Mouse (Mus musculus): ENCODE measurements around the gene Enpp7. TPM values are rescaled to one million over a fixed set of nuclear protein-coding genes. Genes with fewer than 3 reads are reported as not detected.

Enpp7 gene
- total RNA-seq (2014; fragmentation: Nextera tagmentation): not detected in 2 replicates
- not detected in 2 replicates for total RNA-seq (2017)

GRCm38 (mm10) chr11:118987999-118988398, at the start of gene Enpp7:
TSS of gene Enpp7 (plus strand) at chr11:118988188.
- ATAC-seq (replicated peaks; ENCODE audit: poor library complexity, severe bottlenecking): no peak

- ATAC-seq (replicated peaks; ENCODE audit: poor library complexity, severe bottlenecking): no peak
These were observed 48.3 kb upstream of the Enpp7 start for GRCm38 (mm10) chr11:118939731-118940130.

- ATAC-seq (replicated peaks; ENCODE audit: poor library complexity, severe bottlenecking): no peak
These were observed 47.4 kb upstream of the Enpp7 start for GRCm38 (mm10) chr11:118940539-118940938.

DNA sequence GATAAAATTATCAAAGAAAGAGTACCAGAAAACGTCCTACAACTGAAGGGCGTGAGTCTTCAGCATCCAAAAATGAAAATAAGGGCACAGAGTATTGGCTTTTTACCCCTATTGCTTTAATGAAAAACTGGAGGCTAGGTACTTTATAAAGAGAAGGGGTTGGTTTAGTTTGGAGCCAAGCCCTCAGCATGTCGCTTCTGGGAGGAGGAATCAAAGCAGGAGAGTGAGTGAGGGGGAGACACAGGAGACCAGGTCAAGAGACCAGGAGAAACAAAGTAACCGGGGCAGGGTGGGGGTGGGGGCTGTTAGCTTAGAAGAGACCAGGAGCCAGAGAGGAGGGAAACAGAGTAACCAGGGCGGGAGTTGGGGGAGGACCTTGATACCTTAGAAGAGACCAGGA, 46.7 kb upstream of the Enpp7 start:
- ATAC-seq (replicated peaks; ENCODE audit: poor library complexity, severe bottlenecking): no peak

GRCm38 (mm10) chr11:118945868-118946267, 42.1 kb upstream of the Enpp7 start:
- ATAC-seq (replicated peaks; ENCODE audit: poor library complexity, severe bottlenecking): no peak

DNA sequence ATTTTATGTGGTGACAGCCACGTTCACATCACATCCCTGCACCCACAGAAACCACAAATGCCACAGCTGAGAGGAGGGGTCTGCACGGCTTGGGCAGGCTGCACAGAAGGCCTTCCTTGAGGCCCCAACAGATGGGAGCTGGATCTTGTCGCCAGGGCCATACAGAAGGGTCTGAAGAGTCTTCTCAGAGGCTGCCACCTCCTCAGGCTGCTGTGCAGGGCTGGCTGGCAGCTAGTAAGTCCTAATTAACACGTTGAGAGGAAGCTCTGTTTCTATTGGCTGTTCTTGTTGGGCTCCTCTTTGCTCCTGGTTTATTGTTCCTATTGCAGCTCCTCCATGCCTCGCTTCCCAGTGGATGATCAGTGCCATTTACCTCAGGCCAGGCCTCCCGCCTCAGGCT, 33.0 kb upstream of the Enpp7 start:
- no peak for ATAC-seq (replicated peaks; ENCODE audit: poor library complexity, severe bottlenecking)

DNA sequence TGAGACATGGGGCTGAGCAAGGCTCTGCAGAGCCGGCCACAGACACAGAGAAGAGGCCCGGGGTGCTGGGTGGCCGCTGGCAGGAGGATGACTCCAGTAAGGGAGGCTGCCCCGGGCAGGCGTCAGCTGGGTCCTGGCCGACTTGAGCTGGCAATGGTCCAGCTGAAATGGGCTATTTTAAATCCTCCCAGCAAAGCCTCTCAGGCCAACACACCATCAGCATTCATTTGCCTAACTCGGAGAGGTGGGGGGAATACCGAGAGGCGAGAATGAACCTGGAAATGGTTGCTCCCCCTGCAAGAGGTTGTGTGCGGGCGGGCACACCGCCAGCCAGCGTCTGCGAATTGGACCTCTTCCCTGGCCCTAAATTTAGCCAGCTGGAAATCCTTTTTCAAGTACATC, 30.9 kb upstream of the Enpp7 start:
- no peak for ATAC-seq (replicated peaks; ENCODE audit: poor library complexity, severe bottlenecking)

- no peak for ATAC-seq (replicated peaks; ENCODE audit: poor library complexity, severe bottlenecking)
These were observed 27.3 kb upstream of the Enpp7 start for GRCm38 (mm10) chr11:118960649-118961048.

- no peak for ATAC-seq (replicated peaks; ENCODE audit: poor library complexity, severe bottlenecking)
These were observed 25.5 kb upstream of the Enpp7 start for GRCm38 (mm10) chr11:118962478-118962877.

- ATAC-seq (replicated peaks; ENCODE audit: poor library complexity, severe bottlenecking): no peak
These were observed 24.1 kb upstream of the Enpp7 start for GRCm38 (mm10) chr11:118963926-118964325.

- ATAC-seq (replicated peaks; ENCODE audit: poor library complexity, severe bottlenecking): no peak
These were observed 22.9 kb upstream of the Enpp7 start for GRCm38 (mm10) chr11:118965078-118965477.

- ATAC-seq (replicated peaks; ENCODE audit: poor library complexity, severe bottlenecking): peak; percentile 71
These were observed 16.4 kb upstream of the Enpp7 start for GRCm38 (mm10) chr11:118971470-118972034.

DNA sequence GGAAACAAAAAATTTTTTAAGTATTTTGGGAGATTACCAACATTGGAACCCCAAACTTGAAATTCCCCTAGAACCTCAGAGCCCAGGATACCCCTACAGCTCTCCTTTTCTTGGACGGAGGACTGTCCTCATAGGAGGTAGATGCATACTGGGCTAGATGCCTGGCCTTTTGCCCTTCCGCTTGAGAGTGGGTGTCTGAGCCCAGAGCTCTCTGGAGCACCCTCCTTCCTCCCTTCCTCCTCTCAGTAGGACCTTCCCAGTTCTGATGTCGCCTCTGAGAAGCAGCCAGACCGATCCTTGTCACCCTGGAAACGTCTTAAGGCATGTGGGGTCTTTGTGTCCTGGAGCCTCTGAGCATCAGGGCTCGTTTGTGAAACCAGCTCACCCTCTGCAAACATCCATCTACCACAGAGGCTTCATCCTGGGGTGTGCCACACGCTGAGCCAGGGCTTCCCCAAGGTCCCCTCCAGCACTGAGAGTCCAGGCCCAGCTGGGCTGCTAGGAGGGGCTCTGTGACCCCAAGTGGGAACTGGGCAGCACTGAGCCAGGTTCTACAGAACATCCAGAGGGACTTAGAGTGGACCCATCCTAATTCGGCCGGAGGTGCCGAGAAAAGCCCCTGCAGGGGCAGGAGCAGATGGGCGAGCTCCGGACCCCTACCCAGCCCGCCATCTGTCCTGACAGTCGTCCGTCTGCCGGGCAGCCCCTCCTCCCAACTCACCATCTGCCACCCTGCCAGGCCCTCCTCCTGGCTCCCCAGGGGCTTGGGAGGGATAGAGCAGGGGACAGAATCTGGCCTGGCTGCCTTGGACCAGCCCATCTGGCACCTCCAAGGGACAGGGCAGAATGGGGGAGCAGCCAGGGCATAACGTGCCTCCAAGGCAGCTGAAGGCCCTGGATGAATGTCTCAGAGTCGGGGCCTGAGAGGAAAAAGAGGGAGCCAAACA, 15.3 kb upstream of the Enpp7 start:
- ATAC-seq (replicated peaks; ENCODE audit: poor library complexity, severe bottlenecking): no peak

DNA sequence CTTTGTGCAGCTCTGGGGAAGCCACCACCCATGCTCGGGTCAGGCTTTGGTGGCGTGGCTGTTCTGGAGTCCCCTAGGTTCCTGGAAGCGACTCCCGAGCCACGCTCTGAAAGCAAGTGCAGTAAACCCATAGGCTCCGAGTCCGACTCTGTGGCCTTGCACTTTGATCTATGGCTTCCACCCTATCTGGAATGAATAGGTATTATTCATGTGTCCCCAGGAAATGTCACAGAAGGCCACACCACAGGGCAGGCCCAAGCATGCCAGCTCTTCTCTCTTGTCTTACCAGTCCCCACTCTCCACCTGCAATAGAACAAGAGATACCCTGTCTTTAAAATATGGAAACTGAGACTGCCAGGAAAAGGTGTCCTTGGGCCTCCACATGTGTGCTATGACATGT, 13.6 kb upstream of the Enpp7 start:
- no peak for ATAC-seq (replicated peaks; ENCODE audit: poor library complexity, severe bottlenecking)

GRCm38 (mm10) chr11:118975427-118975826, 12.6 kb upstream of the Enpp7 start:
- peak; percentile 28; the same call in 1 of the 2 replicates for ATAC-seq (replicated peaks; ENCODE audit: poor library complexity, severe bottlenecking)

DNA sequence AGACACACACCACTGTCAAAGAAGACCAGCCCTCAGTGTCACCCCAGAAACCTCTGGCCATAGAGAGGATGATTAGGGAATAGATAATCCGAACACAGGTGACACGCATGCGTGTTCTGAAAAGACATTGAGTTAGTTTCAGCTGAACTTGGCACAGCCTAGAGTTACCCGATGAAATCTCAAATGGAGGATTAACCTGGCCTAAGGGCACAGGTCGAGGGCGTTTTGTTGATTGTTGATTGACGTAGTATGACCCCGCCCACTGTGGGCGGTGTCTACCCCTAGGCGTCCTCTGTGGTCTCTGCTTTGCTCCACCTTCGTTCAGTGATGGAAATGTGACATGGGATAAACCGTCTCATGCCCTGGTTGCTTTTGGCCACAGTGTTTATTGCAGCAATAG, 12.1 kb upstream of the Enpp7 start:
- ATAC-seq (replicated peaks; ENCODE audit: poor library complexity, severe bottlenecking): 0 out of 2 replicates have a peak, but pooled peaks have one; percentile 33

GRCm38 (mm10) chr11:118980388-118980787, 7.6 kb upstream of the Enpp7 start:
- peak; percentile 78 for ATAC-seq (replicated peaks; ENCODE audit: poor library complexity, severe bottlenecking)

GRCm38 (mm10) chr11:118981012-118981776, 6.8 kb upstream of the Enpp7 start:
- peak; percentile 81 for ATAC-seq (replicated peaks; ENCODE audit: poor library complexity, severe bottlenecking)

GRCm38 (mm10) chr11:118982593-118983113, 5.3 kb upstream of the Enpp7 start:
- ATAC-seq (replicated peaks; ENCODE audit: poor library complexity, severe bottlenecking): no peak

- ATAC-seq (replicated peaks; ENCODE audit: poor library complexity, severe bottlenecking): no peak
These were observed 2.4 kb upstream of the Enpp7 start for GRCm38 (mm10) chr11:118985571-118985970.

GRCm38 (mm10) chr11:118992781-118993180, 4.8 kb downstream of the Enpp7 start:
- no peak for ATAC-seq (replicated peaks; ENCODE audit: poor library complexity, severe bottlenecking)
